Mouse (Mus musculus) adrenal gland, adult 18-20 months (tissue): ENCODE measurements around the gene Tacr1. TPM values are rescaled to one million over a fixed set of nuclear protein-coding genes. Genes with fewer than 3 reads are reported as not detected.
"Not testable (repeated sequence)": the region's sequence is repeated elsewhere in the genome, so short reads cannot be mapped to it uniquely, and the experiment has no call there.

Experiments used
- DNase-seq, 2 experiments: peaks; one replicate each; pipeline ENCODE4 v3.0.0; 2021 to 2022; ENCODE audit warnings: low spot score in 2 of 2
- long read RNA-seq, 2 experiments: library from polyadenylated mRNA; stranded (forward); transcript quantifications; one replicate each; pipeline ENCODE4 v2.0.0; 2021
- total RNA-seq, 2 experiments: library from RNA; stranded (reverse); gene quantifications; 1 replicate in 1 of 2; 2 replicates in 1 of 2; pipeline ENCODE4 v1.2.3; 2021

The Tacr1 gene
- total RNA-seq: not detected
- long read RNA-seq, experiment 1: 0 reads
- long read RNA-seq, experiment 2: 0 reads

DNA sequence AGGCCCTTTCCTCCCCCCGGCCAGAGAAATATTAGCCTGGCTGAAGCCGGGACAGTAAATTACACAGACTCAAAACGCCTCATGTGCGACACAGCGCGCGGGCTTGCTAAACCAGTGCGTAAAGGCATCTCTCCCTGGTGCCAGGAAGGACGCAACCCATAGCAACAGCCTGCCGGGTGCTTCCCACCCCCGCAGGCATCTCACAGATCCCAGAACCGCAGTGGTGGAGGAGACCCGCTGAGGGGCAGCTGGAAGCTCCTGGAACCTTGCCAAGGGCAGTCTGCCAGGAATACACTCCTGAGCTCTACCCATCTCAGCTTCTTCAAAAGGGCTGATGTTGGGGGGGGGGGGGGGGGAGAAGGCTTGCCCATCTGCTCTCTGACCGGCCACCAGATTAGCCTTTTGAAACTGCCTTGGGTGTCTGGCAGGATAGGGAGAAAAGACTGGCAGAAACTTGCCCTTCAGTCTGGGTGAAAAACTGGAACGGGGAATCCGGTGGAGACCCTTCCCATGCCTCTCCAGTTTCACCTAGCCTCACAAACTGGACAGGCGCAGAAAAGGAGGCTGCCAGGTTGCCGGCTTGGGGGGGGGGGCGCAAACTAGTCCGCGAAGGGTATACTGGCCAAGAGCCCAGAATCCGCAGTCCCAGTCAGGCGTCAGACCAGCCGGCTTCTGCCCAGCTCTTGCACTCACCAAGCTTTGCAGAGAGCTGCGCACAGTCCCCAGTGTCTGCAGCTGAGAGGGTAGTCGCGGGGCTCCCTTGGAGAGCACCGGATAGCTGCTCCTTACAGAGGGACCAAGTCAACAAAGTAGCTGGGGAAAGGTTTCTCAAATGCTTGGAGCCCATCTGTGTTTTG is at the start of gene Tacr1:
Gene Tacr1, plus strand, starts transcription at position 740 of the 857 bp plus-strand sequence.
- DNase-seq: no peak

GRCm38 (mm10) chr6:82376144-82376543 is 26.0 kb upstream of the Tacr1 start:
- no peak for DNase-seq

DNA sequence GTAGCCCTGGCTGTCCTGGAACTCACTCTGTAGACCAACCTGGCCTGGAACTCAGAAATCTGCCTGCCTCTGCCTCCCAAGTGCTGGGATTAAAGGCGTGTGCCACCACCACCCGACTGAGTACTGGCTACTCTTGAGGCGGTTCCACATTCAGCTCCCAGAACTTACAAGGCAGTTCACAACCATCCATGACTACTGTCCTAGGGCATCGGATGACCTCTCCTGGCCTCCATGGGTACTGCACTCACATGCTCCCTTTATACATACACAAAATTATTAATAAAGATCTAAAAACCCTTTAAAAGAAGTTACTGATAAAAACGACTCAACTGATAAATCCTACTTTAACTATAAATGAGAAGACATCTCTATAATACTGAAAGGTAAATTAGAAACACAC is 18.6 kb upstream of the Tacr1 start:
- no peak for DNase-seq

DNA sequence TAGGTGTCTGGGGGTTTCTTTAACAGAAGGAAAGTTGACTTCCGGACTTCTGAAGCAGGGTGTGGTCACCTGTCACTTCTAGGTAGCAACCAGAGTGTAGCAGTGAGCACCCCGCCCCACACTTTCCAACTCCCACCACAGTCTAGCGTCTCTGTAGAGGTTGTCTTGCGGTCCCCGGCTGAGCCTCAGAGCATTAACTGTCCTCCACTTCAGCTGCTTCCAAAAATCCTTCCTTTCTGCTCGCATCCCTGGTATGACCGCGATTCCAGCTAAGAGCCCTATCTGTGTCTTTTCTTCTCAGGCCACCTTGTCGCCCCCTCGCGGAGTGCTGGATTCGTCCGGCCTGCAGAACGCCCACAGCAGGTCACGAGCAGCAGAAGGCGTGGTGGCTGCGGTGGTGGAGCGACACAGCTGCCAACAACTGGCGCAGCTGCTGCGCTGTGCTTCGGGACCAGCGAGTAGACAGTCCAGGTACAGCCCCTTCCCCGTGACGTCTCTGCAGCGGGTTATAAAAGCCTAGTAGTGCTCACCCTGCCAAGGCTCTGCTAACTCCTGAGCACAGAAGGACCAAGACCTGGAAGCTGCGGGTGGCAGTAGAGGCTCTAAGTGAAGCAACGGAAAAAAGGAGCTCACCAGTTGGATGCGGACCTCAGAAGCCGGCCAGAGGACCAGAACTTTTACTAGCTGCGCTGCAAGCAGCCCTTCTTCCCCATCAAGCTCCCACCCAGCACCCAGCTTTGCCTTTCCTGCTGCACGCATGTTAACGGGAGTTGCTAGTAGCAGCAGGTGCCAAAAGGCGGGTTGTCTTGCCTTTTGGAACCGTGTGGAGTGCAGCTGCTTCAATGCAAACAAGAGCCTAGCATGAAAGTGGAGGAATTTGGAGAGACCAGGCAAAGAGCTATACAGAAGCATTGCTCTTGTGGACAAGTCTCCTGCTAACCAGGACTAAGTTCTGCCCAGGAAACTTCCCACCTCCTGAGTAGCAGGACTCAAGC is 664 bp downstream of the Tacr1 start:
- no peak for DNase-seq

- DNase-seq: no peak
Measured at GRCm38 (mm10) chr6:82418367-82418766, 16.2 kb downstream of the Tacr1 start.

- DNase-seq: no peak
Measured at GRCm38 (mm10) chr6:82420222-82420621, 18.1 kb downstream of the Tacr1 start.

- no peak for DNase-seq
Measured at GRCm38 (mm10) chr6:82428890-82429289, 26.8 kb downstream of the Tacr1 start.

- DNase-seq: no peak
Measured at GRCm38 (mm10) chr6:82429766-82430165, 27.6 kb downstream of the Tacr1 start.

DNA sequence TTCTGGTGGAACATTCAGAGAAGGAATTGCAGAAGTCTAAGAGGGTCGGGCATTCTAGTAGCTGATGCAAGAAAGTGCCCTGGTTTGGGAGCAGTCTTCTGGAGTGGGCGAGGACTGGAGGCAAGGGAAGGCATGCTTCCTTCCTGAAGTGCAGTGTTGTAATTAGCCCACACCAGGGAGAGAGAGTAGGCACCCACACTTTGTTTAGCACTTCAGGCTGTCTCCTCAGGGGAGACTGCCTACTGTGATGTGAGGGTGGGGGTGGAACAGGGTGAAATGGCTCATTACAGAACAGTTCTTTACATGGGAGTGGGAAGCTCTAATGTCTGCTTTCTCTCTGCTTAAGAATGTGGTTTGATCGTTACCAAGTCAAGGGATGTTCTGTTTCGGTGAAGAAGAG is 35.0 kb downstream of the Tacr1 start:
- DNase-seq: no peak

GRCm38 (mm10) chr6:82452206-82453095 is 50.3 kb downstream of the Tacr1 start:
- DNase-seq: not testable (repeated sequence)

DNA sequence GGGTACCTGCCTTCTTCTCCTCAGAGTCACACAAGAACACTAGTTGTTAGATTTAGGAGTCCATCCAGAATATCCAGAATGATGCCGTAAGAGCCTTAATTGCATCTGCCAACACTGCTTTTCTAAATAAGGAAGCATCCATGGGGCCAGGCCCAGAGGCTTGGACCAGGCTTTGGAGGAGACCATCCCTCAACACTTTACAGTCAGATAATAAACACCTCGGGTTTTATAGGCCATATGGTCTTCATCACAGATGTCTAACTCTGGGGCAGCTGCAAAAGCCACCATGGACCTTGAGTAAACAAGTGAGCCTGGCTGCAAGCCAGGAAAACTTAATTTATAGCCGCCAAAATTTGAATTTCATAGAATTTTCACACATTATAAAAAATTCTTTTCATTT is 53.1 kb downstream of the Tacr1 start:
- no peak for DNase-seq

DNA sequence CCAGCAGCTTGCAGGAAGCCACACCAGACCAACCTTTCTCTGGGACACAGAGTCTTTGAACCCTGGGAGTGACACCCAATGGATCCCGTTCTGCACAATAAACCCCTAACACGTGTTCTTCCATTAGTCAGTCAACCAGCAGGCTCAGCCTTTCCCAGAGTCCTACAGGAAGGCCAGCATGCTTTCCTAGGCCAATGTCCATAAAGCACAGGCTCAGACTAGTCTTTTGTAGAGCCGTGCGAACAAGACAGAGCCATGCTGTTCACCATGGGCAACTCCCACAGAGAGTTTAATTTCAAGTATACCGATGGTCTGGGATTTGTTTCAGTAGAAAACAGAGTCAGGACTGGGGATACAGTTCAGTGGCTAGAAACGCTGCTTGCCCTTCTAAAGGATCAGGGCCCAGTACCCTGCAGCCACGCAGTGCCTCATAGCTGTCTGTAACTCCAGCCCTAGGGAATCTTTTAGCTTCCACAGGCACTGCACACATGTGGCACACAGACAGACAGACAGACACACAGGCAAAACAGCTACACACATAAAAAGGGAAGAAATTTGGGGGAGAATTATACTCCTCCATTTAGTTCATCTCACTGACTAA is 55.1 kb downstream of the Tacr1 start:
- DNase-seq: no peak

DNA sequence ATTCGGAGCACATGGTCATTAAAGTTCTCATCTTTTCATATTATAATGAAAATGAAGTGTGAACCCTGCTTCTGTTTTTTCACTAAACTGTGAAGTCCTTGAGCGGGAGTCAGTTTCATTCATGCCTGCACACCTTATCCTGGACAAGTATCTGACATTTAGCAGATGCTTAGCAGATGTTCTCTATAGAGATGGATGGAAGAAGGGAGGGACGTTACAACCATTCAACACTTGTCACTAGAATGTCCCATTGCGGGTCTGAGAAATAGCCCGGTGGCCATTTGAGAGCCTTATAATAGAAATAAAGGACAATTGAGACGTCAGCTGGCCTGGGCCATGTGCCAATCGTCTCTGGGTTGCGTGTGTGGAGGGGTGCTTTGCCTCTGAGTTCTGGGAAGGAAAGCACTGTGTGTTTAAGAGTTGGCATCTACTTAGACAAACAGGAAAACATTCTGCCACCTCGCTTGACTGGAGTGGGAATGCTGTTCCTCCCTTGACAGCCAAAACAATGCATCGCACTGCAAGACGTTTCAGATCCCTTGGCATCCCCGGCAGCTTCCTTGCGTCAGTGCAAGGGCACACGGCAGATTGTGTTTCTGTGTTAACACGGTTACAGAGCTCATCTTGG is 56.7 kb downstream of the Tacr1 start:
- DNase-seq: no peak

DNA sequence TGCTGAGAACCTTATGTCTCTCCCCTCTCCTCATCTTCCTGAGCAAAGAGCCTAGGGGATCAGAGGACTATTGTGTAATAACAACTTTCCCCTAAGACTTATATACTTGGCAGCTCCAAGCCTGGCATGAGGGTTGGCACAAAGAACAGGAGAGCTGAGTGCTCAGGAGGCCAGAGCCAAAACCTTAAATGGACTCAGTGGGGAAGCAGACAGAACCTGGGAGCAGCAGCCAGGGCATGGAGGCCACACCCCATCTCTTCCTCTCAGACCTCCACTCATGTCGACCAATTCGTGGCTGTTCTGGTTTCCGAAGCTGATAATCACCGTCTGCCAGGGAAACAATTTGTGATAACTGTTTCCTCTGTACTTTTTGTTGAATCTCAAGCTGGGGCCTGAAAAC is 61.0 kb downstream of the Tacr1 start:
- no peak for DNase-seq

DNA sequence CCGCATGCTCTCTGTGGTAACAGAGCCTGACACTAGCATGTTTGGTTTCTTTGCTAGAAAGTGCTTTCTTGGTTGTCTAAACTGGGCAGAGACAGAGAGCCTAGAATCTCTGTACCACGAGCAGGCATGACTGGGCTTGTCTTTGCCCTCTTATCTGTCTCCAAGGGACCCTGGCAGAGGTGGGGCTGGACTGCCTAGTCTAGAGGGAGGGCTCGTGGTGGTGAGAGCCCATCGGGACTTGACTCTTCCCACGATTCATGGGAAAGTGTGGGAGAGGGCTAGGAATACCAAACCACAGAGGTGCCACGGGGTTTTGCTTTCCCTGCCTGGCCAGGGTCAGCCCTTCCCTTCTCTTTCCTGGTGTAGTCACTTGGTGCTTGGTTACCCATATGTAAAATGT is 72.3 kb downstream of the Tacr1 start:
- no peak for DNase-seq

- no peak for DNase-seq
Measured at GRCm38 (mm10) chr6:82483842-82484241, 81.7 kb downstream of the Tacr1 start.

- no peak for DNase-seq
Measured at GRCm38 (mm10) chr6:82494481-82494880, 92.3 kb downstream of the Tacr1 start.

GRCm38 (mm10) chr6:82510843-82511416 is 108.8 kb downstream of the Tacr1 start:
- DNase-seq: no peak

GRCm38 (mm10) chr6:82519626-82520025 is 117.5 kb downstream of the Tacr1 start:
- DNase-seq: no peak
